Mouse (Mus musculus) forebrain, embryonic 11.5 days (tissue): Measurements from ENCODE around the gene Mrps17. TPM values are rescaled to one million over a fixed set of nuclear protein-coding genes. Genes with fewer than 3 reads are reported as not detected.
"Not testable (repeated sequence)": the region's sequence is repeated elsewhere in the genome, so short reads cannot be mapped to it uniquely, and the experiment has no call there.

ENCODE experiments used
- ATAC-seq: fragments of 200-750 bp; cut with Nextera tagmentation; replicated peaks from 2 replicates; pipeline ENCODE4 v1.8.0; 2017; ENCODE audit warnings: moderate TSS enrichment; ENCODE audit not compliant: low FRiP score
- DNase-seq: peaks from one replicate; pipeline ENCODE4 v3.0.0-alpha.2; 2017; ENCODE audit warnings: low spot score
- H3K27ac ChIP-seq: fragments of 300-500 bp; sonication (generic); 2 replicates; pipeline ENCODE4 v1.5.1; 2014; ENCODE audit warnings: low read depth, low read length
- H3K27me3 ChIP-seq: fragments of 300-500 bp; sonication (generic); 2 replicates; pipeline ENCODE4 v1.6.1; 2014; ENCODE audit warnings: mild to moderate bottlenecking, low read length, mixed read lengths; ENCODE audit not compliant: control insufficient read depth, insufficient read depth
- H3K36me3 ChIP-seq: fragments of 300-500 bp; sonication (generic); 2 replicates; pipeline ENCODE4 v1.6.1; 2014; ENCODE audit warnings: mild to moderate bottlenecking, low read length, moderate library complexity, mixed read lengths; ENCODE audit not compliant: control insufficient read depth, insufficient read depth
- H3K4me1 ChIP-seq: fragments of 300-500 bp; sonication (generic); replicated peaks from 2 replicates; pipeline ENCODE4 v1.6.1; 2014; ENCODE audit warnings: low read length, mixed read lengths; ENCODE audit not compliant: control insufficient read depth, insufficient read depth
- H3K4me2 ChIP-seq: fragments of 300-500 bp; sonication (generic); 2 replicates; pipeline ENCODE4 v1.6.1; 2014; ENCODE audit warnings: low read depth, mild to moderate bottlenecking, low read length, moderate library complexity, mixed read lengths; ENCODE audit not compliant: severe bottlenecking
- H3K4me3 ChIP-seq: fragments of 300-500 bp; sonication (generic); 2 replicates; pipeline ENCODE4 v1.5.1; 2014; ENCODE audit warnings: low read depth, low read length
- H3K9ac ChIP-seq: fragments of 300-500 bp; sonication (generic); 2 replicates; pipeline ENCODE4 v1.6.1; 2014; ENCODE audit warnings: low read length
- H3K9me3 ChIP-seq: fragments of 300-500 bp; sonication (generic); 2 replicates; pipeline ENCODE4 v1.6.1; 2016; ENCODE audit warnings: low read length, mixed read lengths; ENCODE audit not compliant: control insufficient read depth
- WGBS: fragments of 180-500 bp; shearing (Covaris S2); extraction: QIAGEN DNeasy Blood & Tissue Kit; methylation state at CpG from one replicate; pipeline ENCODE4 v1.1.7; 2014; 5-methylcytosine and 5-hydroxymethylcytosine counted together
- polyA plus RNA-seq: library from polyadenylated mRNA; unstranded; fragments of >200 nt; fragmentation: Nextera tagmentation; extraction: Ambion mirVana; gene quantifications from 2 replicates; pipeline ENCODE4 v1.2.1, GENCODE M21; 2014

Mrps17 gene
- polyA plus RNA-seq: 164 and 185 TPM in 2 replicates

GRCm38 (mm10) chr5:129715326-129715861 is at the start of gene Mrps17:
Mrps17 (plus strand) TSS chr5:129715497.
- H3K4me1 ChIP-seq: no peaks in the 10 kb centered on the region
- no peak within 1 kb of the TSS for H3K27ac ChIP-seq
- H3K27me3 ChIP-seq: no peaks in the 10 kb centered on the region
- peak within 1 kb of the TSS; percentile 71 for H3K9ac ChIP-seq
- peak within 1 kb of the TSS; percentile 77 for H3K4me3 ChIP-seq
- ATAC-seq: peak; percentile 97
- no peaks in the 10 kb centered on the region for H3K9me3 ChIP-seq
- H3K4me2 ChIP-seq: peak within 1 kb of the TSS; percentile 78
- peak; percentile 94 for DNase-seq
- under 1% methylated on average over 33 of the region's 33 CpGs for WGBS
- H3K36me3 ChIP-seq: peaks cover 3% of the 10 kb centered on the region; the same call in 1 of the 2 replicates

- Histone ChIP-seq H3K36me3 (no peaks in the 10 kb centered on the region), H3K9ac (no peak overlapping the region), H3K27ac (no peak overlapping the region), H3K27me3 (no peaks in the 10 kb centered on the region), H3K9me3 (no peaks in the 10 kb centered on the region), H3K4me3 (no peak overlapping the region), H3K4me1 (0 out of 2 replicates have a peak, but pooled peaks cover 2% of the 10 kb centered on the region), H3K4me2 (no peak overlapping the region)
- 95% methylated on average over 10 of the region's 10 CpGs for WGBS
- DNase-seq: no peak
- no peak for ATAC-seq
These were observed 48.9 kb upstream of the Mrps17 start for GRCm38 (mm10) chr5:129666271-129666909.

- 91% methylated on average over 4 of the region's 4 CpGs for WGBS
- no peak for ATAC-seq
These were observed 47.4 kb upstream of the Mrps17 start for GRCm38 (mm10) chr5:129667851-129668250.

GRCm38 (mm10) chr5:129669453-129670035 is 45.8 kb upstream of the Mrps17 start:
- Histone ChIP-seq H3K4me2 (peak overlapping the region; percentile 61), H3K9me3 (no peaks in the 10 kb centered on the region; the same call in 1 of the 2 replicates), H3K27me3 (no peaks in the 10 kb centered on the region), H3K4me1 (0 out of 2 replicates have a peak, but pooled peaks cover 2% of the 10 kb centered on the region), H3K36me3 (no peaks in the 10 kb centered on the region), H3K27ac (no peak overlapping the region), H3K9ac (peak overlapping the region; percentile 81), H3K4me3 (peak overlapping the region; percentile 57)
- WGBS: under 1% methylated on average over 31 of the region's 31 CpGs
- DNase-seq (no peak), ATAC-seq (peak; percentile 56)

More at GRCm38 (mm10) chr5:129667851-129668250, 47.4 kb upstream of the Mrps17 start:
- no peak for DNase-seq
- Histone ChIP-seq H3K9me3 (no peaks in the 10 kb centered on the region; the same call in 1 of the 2 replicates), H3K9ac (no peak overlapping the region), H3K4me1 (0 out of 2 replicates have a peak, but pooled peaks cover 2% of the 10 kb centered on the region), H3K4me3 (no peak overlapping the region), H3K27ac (no peak overlapping the region), H3K27me3 (no peaks in the 10 kb centered on the region), H3K4me2 (no peak overlapping the region), H3K36me3 (no peaks in the 10 kb centered on the region)

DNA sequence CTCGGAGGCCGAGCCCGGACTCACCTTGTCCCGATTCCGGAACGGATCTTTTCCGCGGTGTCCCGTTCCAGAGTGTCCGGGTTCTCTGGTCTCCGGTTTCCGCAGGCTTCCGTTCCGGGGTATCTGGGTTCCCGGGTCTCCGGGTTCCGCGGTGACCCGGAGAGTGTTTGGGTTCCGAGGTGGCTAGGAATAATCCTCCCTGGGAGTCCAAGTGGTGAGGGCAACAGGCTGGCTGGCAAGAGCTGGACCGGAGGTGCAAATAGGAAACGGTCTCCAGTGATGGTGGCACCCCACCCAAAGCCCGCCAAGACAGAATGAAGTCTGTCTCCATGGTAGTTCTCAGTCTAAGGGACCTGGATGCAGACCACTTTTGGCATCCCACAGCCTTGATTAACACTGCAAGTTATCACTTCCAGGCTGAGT is 45.2 kb upstream of the Mrps17 start, which contains the start of gene Zfp11:
Zfp11 (minus strand) TSS at position 64 of the 423 bp plus-strand sequence.
- Histone ChIP-seq H3K4me3 (peak within 1 kb of the TSS; percentile 57), H3K9ac (peak within 1 kb of the TSS; percentile 81), H3K9me3 (no peaks in the 10 kb centered on the region; the same call in 1 of the 2 replicates), H3K4me1 (0 out of 2 replicates have a peak, but pooled peaks cover 2% of the 10 kb centered on the region), H3K36me3 (no peaks in the 10 kb centered on the region), H3K27me3 (no peaks in the 10 kb centered on the region), H3K27ac (no peak within 1 kb of the TSS), H3K4me2 (peak within 1 kb of the TSS; percentile 61)
- DNase-seq: peak; percentile 90
- peak; percentile 75 for ATAC-seq
- WGBS: 1% methylated on average over 23 of the region's 23 CpGs

- H3K9me3 ChIP-seq, H3K9ac ChIP-seq, H3K27ac ChIP-seq, H3K27me3 ChIP-seq, H3K36me3 ChIP-seq, H3K4me1 ChIP-seq, DNase-seq, ATAC-seq, H3K4me3 ChIP-seq, H3K4me2 ChIP-seq: not testable (repeated sequence)
- WGBS: 95% methylated on average over 5 of the region's 5 CpGs
These were observed 30.2 kb upstream of the Mrps17 start for GRCm38 (mm10) chr5:129685141-129685540.

DNA sequence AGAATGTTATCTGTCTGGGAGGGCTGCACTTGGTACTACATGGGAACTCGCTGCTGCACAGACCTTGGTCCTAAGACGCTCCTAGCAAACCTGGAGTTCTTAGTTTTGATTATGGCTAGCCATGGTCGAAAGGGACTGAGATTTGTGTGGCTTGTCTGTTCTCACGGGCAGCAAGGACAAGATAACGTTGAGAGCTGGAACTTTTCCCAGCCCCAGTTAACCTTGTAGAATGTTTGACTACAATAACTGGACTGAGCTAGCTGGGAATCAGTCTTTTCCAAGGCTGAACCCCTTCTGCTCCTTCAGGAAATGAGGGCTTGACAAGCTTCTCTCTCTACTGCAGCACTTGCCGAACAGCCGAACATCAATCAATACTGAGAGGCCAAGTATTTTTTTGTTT is 27.7 kb upstream of the Mrps17 start:
- 85% methylated on average over 7 of the region's 7 CpGs for WGBS
- ATAC-seq: no peak

DNA sequence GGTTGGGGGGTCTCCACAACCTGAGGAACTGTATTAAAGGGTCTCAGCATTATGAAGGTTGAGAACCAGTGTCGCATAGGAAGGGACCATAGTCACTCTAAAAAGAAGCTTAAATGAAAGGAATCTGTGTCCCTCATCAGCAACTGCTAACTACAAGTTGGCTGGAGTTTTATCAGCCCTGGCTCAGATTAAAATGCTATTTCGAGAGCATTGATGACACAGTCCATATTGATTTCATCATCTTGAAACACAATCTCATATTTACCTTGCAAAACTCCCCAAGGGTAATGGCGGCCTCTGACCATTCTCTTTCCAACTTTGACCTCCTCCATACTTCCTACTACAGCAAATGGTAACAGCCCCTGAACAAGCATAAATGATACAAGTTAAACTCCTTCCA is 24.8 kb upstream of the Mrps17 start:
- Histone ChIP-seq H3K9me3 (no peaks in the 10 kb centered on the region), H3K27ac (no peak overlapping the region), H3K4me1 (no peaks in the 10 kb centered on the region), H3K4me2 (no peak overlapping the region), H3K36me3 (no peaks in the 10 kb centered on the region), H3K4me3 (no peak overlapping the region), H3K27me3 (no peaks in the 10 kb centered on the region), H3K9ac (no peak overlapping the region)
- 81% methylated on average over 3 of the region's 3 CpGs for WGBS
- DNase-seq (no peak), ATAC-seq (no peak)

More for the DNA sequence above, 27.7 kb upstream of the Mrps17 start:
- Histone ChIP-seq H3K4me2 (no peak overlapping the region), H3K27ac (no peak overlapping the region), H3K4me3 (no peak overlapping the region), H3K9ac (no peak overlapping the region), H3K4me1 (no peaks in the 10 kb centered on the region), H3K36me3 (no peaks in the 10 kb centered on the region), H3K27me3 (no peaks in the 10 kb centered on the region), H3K9me3 (no peaks in the 10 kb centered on the region)
- DNase-seq: no peak
